Mouse (Mus musculus) thymus, adult 2 months (tissue): ENCODE data around the gene Ints7. TPM values are rescaled to one million over a fixed set of nuclear protein-coding genes. Genes with fewer than 3 reads are reported as not detected.

Experiments used
- DNase-seq: peaks from one replicate; pipeline ENCODE4 v3.0.0; 2021
- H3K27ac ChIP-seq: fragments of 200-500 bp; 2 replicates; pipeline ENCODE4 v1.5.1; 2012; ENCODE audit warnings: low read length, control low read depth; ENCODE audit not compliant: control insufficient read depth, insufficient read depth
- H3K27me3 ChIP-seq: fragments of 200-500 bp; 2 replicates; pipeline ENCODE4 v1.6.1; 2012; ENCODE audit warnings: mild to moderate bottlenecking, low read length, moderate library complexity, mixed read lengths; ENCODE audit not compliant: control insufficient read depth, insufficient read depth
- H3K36me3 ChIP-seq: fragments of 200-500 bp; 2 replicates; pipeline ENCODE4 v1.6.1; 2012; ENCODE audit warnings: mild to moderate bottlenecking, low read length, moderate library complexity; ENCODE audit not compliant: control insufficient read depth, insufficient read depth
- H3K4me1 ChIP-seq: fragments of 200-500 bp; replicated peaks from 2 replicates; pipeline ENCODE4 v1.6.1; 2012; ENCODE audit warnings: low read length; ENCODE audit not compliant: control insufficient read depth, insufficient read depth
- H3K4me3 ChIP-seq: fragments of 200-500 bp; 2 replicates; pipeline ENCODE4 v1.5.1; 2012; ENCODE audit warnings: mild to moderate bottlenecking, low read length, control low read depth, moderate library complexity; ENCODE audit not compliant: control insufficient read depth, insufficient read depth
- CTCF ChIP-seq: fragments of 200-500 bp; IDR thresholded peaks from 2 replicates; pipeline ENCODE4 v1.5.1; 2012; ENCODE audit warnings: mild to moderate bottlenecking, control low read depth, low read length, moderate library complexity, borderline replicate concordance; ENCODE audit not compliant: control insufficient read depth, poor library complexity, insufficient read depth; ENCODE audit errors: extremely low read depth
- POLR2A ChIP-seq: fragments of 200-500 bp; IDR thresholded peaks from 2 replicates; pipeline ENCODE4 v1.6.1; 2012; ENCODE audit warnings: mild to moderate bottlenecking, low read length, control low read depth, moderate library complexity; ENCODE audit not compliant: control insufficient read depth, poor library complexity, insufficient read depth; ENCODE audit errors: extremely low read depth
- WGBS: fragments of 180-500 bp; shearing (Covaris S2); methylation state at CpG from one replicate; pipeline ENCODE4 v1.1.7; 2018; 5-methylcytosine and 5-hydroxymethylcytosine counted together
- polyA plus RNA-seq: library from polyadenylated mRNA; depleted of rRNA; stranded (reverse); fragments of >200 nt; gene quantifications from 2 replicates; pipeline ENCODE4 v1.2.3, GENCODE M21; 2012

Ints7 gene
- polyA plus RNA-seq, 1 experiment, result 62.2 TPM

GRCm38 (mm10) chr1:191596076-191596475 lies 20.6 kb downstream of the Ints7 start:
- WGBS, result 97% methylated on average over 8 of the region's 8 CpGs
- peaks cover 30% of the 10 kb centered on the region for H3K36me3 ChIP-seq

GRCm38 (mm10) chr1:191599210-191599609 lies 23.8 kb downstream of the Ints7 start:
- peaks cover 5% of the 10 kb centered on the region; the same call in 1 of the 2 replicates for H3K4me1 ChIP-seq
- 40% methylated on average over 5 of the region's 5 CpGs for WGBS
- H3K4me3 ChIP-seq, result no peak overlapping the region
- no peak for TF ChIP-seq CTCF
- no peak for TF ChIP-seq POLR2A
- H3K36me3 ChIP-seq, result peaks cover 46% of the 10 kb centered on the region
- DNase-seq, result peak; percentile 18
- no peaks in the 10 kb centered on the region for H3K27me3 ChIP-seq
- peak overlapping the region; percentile 79 for H3K27ac ChIP-seq

More at GRCm38 (mm10) chr1:191596076-191596475, 20.6 kb downstream of the Ints7 start:
- TF ChIP-seq CTCF (no peak), POLR2A (no peak)
- Histone ChIP-seq H3K4me1 (peaks cover 5% of the 10 kb centered on the region; the same call in 1 of the 2 replicates), H3K27ac (no peak overlapping the region), H3K27me3 (no peaks in the 10 kb centered on the region), H3K4me3 (no peak overlapping the region)
- DNase-seq, result no peak

GRCm38 (mm10) chr1:191604690-191605089 lies 29.3 kb downstream of the Ints7 start:
- no peak for DNase-seq
- no peaks in the 10 kb centered on the region for H3K4me1 ChIP-seq
- no peak overlapping the region for H3K4me3 ChIP-seq
- WGBS, result 95% methylated on average over 3 of the region's 3 CpGs
- TF ChIP-seq POLR2A, result no peak
- TF ChIP-seq CTCF, result no peak
- no peak overlapping the region for H3K27ac ChIP-seq
- H3K27me3 ChIP-seq, result no peaks in the 10 kb centered on the region
- peaks cover 61% of the 10 kb centered on the region for H3K36me3 ChIP-seq

- DNase-seq, result no peak
- Histone ChIP-seq H3K27me3 (no peaks in the 10 kb centered on the region), H3K4me3 (no peak overlapping the region), H3K27ac (no peak overlapping the region), H3K36me3 (peaks cover 84% of the 10 kb centered on the region), H3K4me1 (no peaks in the 10 kb centered on the region)
- 96% methylated on average over 6 of the region's 6 CpGs for WGBS
- TF ChIP-seq POLR2A (no peak), CTCF (no peak)
Observed at GRCm38 (mm10) chr1:191609051-191609450, 33.6 kb downstream of the Ints7 start.

- Histone ChIP-seq H3K36me3 (peaks cover 90% of the 10 kb centered on the region), H3K27me3 (no peaks in the 10 kb centered on the region), H3K27ac (no peak overlapping the region), H3K4me1 (no peaks in the 10 kb centered on the region), H3K4me3 (no peak overlapping the region)
- TF ChIP-seq CTCF (no peak), POLR2A (no peak)
- no peak for DNase-seq
- WGBS, result 98% methylated on average over 1 of the region's 1 CpGs
Observed at GRCm38 (mm10) chr1:191609578-191609977, 34.1 kb downstream of the Ints7 start.

GRCm38 (mm10) chr1:191610357-191610756 lies 34.9 kb downstream of the Ints7 start:
- Histone ChIP-seq H3K27me3 (no peaks in the 10 kb centered on the region), H3K27ac (no peak overlapping the region), H3K4me3 (no peak overlapping the region), H3K36me3 (peaks cover 90% of the 10 kb centered on the region), H3K4me1 (no peaks in the 10 kb centered on the region)
- 97% methylated on average over 7 of the region's 7 CpGs for WGBS
- no peak for DNase-seq
- TF ChIP-seq POLR2A, result no peak
- no peak for TF ChIP-seq CTCF

- Histone ChIP-seq H3K4me1 (no peaks in the 10 kb centered on the region), H3K27ac (no peak overlapping the region), H3K4me3 (no peak overlapping the region), H3K36me3 (peaks cover 89% of the 10 kb centered on the region), H3K27me3 (no peaks in the 10 kb centered on the region)
- TF ChIP-seq POLR2A, result no peak
- TF ChIP-seq CTCF, result no peak
- WGBS, result 95% methylated on average over 9 of the region's 9 CpGs
- DNase-seq, result no peak
Observed at GRCm38 (mm10) chr1:191611686-191612085, 36.2 kb downstream of the Ints7 start.
